Mouse (Mus musculus) stomach, postnatal 0 days (tissue): ENCODE results near the gene Vsig8.

Experiments
- CTCF ChIP-seq: IDR thresholded peaks from 2 replicates; pipeline ENCODE4 v1.5.1; 2016; ENCODE audit warnings: antibody characterized with exemption, low read depth, mild to moderate bottlenecking, moderate library complexity
- EP300 ChIP-seq: optimal IDR thresholded peaks from 2 replicates; pipeline ENCODE3; 2016; ENCODE audit warnings: antibody characterized with exemption

- no peak for TF ChIP-seq CTCF
- TF ChIP-seq EP300 = no peak
Observed at GRCm38 (mm10) chr1:172548501-172548900, 7.2 kb upstream of the Vsig8 start.
